Mouse (Mus musculus) kidney, adult 8-10 months (tissue): ENCODE measurements around the gene Jrkl.

Experiments used
- DNase-seq, 2 experiments: peaks; one replicate each; pipeline ENCODE4 v3.0.0; 2022

The Jrkl gene

GRCm38 (mm10) chr9:13245481-13245880, at the start of gene Jrkl:
Jrkl (minus strand) TSS chr9:13245829.
- peak; percentile 19 to 30 for DNase-seq

GRCm38 (mm10) chr9:13287482-13287881, 41.9 kb upstream of the Jrkl start:
- DNase-seq: no peak

DNA sequence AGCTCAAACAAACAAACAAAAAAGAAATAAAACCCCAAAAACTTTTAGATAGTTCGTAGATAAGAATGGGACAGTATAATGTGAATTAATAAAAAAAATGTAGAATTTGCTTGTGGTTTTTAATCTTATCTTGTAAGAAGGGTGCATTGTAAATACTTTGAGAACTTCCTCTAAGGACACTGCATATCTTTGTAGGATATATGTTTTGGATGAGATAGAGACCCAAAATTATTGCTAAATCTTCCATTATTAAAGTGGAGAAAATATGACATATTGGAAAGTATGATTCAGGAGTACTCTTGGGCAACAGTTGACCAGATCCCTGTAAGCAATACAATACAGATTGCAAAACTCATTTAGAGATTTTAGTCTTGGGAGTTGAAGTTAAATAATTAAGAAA, 27.6 kb upstream of the Jrkl start:
- DNase-seq: no peak

DNA sequence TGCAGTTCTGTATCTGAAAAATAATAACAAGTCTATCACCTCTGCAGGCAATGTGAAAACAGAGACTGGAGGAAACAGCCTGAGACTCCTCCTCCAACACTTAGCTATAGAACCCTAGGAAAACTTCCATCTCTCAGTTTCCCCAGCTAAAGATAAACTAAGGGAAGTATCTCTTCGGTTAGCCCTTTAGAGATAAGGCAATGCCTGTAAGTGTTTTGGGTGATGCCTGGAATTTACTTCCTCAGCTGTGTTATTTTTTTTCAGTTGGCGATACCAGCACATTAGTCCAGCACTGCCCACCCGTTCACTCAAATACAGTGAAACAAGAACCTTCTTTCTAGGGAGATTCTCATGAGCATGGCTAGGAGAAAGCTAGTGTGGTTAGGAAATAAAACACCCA, 15.4 kb upstream of the Jrkl start:
- DNase-seq: no peak

DNA sequence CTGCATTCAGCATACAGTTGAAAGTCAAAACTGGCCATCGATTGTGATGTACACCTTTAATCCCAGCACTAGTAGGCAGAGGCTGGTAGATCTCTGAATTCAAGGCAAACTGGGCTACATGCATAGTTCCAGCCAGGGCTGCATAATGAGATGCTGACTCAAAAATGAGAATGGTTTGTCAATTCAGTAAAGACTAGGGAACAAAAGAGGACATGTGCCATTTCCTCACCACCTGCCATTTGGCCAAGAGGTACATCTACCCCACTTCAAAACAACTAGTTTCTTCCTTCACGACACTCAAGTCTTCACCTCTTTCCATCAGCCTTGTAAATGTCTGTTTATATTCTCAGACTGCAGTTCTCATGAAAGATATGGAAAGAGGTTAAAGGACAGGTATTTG, 12.5 kb upstream of the Jrkl start:
- no peak for DNase-seq

DNA sequence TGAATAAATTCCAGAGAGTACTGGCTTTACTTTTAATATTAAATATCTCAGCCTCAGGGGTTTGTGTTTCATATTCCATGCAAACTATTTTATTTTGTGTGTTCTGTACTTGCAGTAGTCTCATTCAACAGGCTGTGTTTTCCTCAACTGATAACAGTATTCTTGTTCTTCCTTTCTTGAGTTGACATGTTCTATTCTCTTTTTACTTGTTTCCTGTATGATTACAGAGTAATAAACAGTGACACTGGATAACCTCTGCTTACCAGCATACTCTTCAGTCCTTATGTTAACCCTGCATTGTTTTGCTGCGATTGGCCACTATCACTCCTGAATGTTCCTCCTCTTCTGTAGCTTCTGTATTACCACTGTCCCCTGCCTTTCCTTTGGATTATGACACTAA, 11.1 kb upstream of the Jrkl start:
- no peak for DNase-seq

- DNase-seq: no peak
Observed at GRCm38 (mm10) chr9:13251251-13251650, 5.6 kb upstream of the Jrkl start.

DNA sequence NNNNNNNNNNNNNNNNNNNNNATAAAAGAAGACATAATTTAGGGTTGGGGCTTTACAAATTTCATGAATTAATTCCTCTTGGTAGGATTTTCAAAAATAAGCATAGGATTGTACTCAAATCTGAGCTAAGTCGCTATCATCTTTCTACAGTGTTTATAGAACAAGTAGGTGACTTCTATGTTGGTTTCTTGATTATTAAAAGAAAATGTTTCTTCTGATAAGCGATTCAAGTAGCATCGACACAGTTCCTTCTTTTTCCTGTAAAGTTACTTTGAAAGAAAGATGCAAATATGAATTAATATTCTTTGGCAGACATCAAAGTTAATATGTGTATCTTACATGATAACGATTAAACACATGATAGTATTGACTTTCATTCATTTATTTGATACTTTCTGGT, 2.5 kb upstream of the Jrkl start:
- DNase-seq: no peak

GRCm38 (mm10) chr9:13246815-13247638, 1.4 kb upstream of the Jrkl start, which contains the start of gene Ccdc82:
Ccdc82 (plus strand) TSS chr9:13246955.
- peak; percentile 88 to 89 for DNase-seq

GRCm38 (mm10) chr9:13242321-13242720, 3.3 kb downstream of the Jrkl start:
- DNase-seq: no peak

- no peak for DNase-seq
Observed at GRCm38 (mm10) chr9:13231545-13232216, 13.9 kb downstream of the Jrkl start.

GRCm38 (mm10) chr9:13230553-13230952, 15.1 kb downstream of the Jrkl start:
- DNase-seq: no peak

- no peak for DNase-seq
Observed at GRCm38 (mm10) chr9:13225872-13226271, 19.8 kb downstream of the Jrkl start.

- DNase-seq: no peak
Observed at GRCm38 (mm10) chr9:13206369-13206768, 39.3 kb downstream of the Jrkl start.

DNA sequence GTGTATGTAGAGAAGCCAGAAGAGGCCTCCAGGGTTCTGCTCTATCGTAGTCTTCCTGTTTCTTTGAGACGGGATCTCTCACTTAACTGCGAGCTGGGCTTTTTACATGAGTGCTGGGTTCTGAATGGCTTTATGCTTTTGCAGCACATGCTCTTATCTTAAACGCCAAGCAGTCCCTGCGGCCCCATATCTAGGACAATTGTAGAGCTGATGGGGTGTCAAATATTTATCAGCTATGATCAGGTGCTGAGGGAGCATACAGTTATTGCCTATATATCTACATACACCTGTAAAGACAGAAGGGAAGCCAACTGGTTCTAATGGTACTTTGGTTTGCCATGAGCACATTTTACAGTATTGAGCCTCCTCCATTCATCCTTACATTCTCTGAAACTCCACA, 41.9 kb downstream of the Jrkl start:
- DNase-seq: no peak

DNA sequence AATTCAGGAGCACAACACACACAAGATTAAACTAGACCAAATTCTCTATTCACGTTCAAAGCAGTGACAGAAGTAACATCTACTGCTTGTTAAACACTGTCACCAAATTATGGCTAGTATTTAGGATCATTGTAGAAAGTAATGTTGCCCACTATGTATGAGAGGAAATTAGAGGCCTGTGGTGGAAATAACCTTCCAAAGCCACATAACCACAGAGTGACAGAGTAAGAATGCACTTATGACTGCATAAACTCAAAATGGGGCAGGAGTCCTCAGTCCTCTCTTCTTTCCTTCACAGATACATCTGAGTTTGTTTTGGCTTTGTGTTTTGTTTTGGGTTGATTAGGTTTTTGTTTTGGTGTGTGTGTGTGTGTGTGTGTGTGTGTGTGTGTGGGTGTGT, 42.5 kb downstream of the Jrkl start:
- no peak for DNase-seq

GRCm38 (mm10) chr9:13200079-13200478, 45.5 kb downstream of the Jrkl start:
- DNase-seq: no peak

DNA sequence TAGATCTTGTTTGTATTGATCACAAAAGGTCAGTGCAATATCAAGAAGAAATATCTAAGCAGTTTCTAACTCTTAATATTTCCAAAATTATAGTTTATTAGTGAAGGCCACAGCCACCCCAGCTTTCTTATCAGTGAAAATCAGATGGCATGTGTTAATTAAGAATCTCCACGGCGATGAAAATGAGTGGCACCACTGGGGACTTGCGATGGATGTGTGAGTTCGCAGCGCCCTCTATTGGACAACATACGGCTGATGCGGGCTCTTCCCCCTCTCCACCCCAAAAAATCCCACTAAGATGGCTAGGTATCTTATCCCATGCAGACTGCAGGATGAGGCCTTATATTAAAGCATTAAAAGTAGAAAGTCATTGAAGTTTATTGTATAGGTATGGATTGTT, 49.9 kb downstream of the Jrkl start:
- peak; percentile 5 to 8 for DNase-seq

GRCm38 (mm10) chr9:13195268-13195667, 50.4 kb downstream of the Jrkl start:
- DNase-seq: peak in 1 of 2 experiments; percentile 6

DNA sequence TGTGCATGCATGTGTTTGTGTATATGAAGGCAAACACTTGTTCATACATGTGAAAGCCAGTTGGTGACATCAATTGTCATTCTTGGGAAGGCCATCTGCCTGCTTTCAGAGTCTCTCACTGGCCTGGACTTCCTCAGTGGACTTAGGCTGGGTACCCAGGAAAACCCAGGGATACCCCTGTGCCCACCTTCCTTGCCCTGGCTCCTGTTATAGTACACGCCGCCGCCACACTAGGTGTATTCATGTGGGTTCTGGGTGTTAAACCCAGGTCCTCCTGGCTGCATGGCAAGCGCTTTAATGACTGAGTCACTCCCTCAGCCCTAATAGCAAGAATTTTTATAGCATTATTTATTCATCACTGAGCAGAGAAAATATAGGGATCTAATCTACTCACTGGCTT, 51.0 kb downstream of the Jrkl start:
- no peak for DNase-seq
